In the genomic region with DNA sequence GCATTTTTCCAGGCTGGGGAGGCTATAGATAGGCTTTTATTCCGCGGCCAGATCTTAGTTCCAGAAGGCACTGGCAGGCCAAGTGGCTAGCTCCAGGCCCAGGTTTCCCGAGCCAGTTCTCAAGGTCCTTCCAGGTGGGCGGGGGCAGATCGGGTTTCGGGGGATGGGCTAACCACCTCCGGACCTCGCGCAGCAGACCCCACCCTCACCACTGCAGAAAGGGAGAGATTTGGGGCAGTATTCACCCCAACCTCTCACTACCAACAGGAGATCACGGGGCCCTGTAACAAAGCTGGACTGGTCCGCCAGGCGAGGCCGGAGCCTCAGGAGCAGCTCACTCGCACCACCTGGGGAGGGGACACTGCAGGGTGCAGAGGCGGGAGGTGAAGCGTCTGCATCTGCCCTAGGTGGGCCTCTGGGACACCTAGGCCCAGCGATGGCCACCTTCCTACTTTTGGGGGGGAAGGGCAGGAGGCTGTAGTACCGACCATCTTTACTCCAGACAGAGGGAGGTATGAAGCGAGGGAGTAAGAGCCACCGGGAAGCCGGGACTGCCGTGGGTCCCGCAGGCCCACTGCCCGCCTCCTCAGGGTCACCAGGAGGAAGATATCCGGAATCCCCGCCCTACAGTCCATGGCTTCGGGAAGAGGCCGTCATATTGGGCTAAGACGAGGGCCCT, we compare ENCODE assay signal across 7 mouse cellular contexts. TPM values are rescaled to one million over a fixed set of nuclear protein-coding genes. Genes with fewer than 3 reads are reported as not detected.
DNase-seq lines count a peak whose midpoint lies in the region; ATAC-seq and TF ChIP-seq lines count a peak whose summit lies in the region.

No protein-coding gene starts in this region.

- TF ChIP-seq CTCF in cerebellum, adult 2 months (IDR thresholded peaks at IDR 0.05; ENCODE audit: borderline replicate concordance, insufficient read depth, low read depth, low read length) = no peak
- TF ChIP-seq CTCF in forebrain, postnatal 0 days (IDR thresholded peaks at IDR 0.05; ENCODE audit: low read depth) = peak; percentile 17

- peak overlapping the region; percentile 89 for H3K27ac ChIP-seq in cerebellum, adult 2 months (ENCODE audit: insufficient read depth, low read length)
- H3K27ac ChIP-seq in forebrain, postnatal 0 days (ENCODE audit: low read depth, low read length) = peak overlapping the region; percentile 92

- H3K4me3 ChIP-seq in cerebellum, adult 2 months (replicated peaks; ENCODE audit: insufficient read depth, low read depth, low read length) = peak overlapping the region; percentile 82
- H3K4me3 ChIP-seq in forebrain, postnatal 0 days (ENCODE audit: low read depth, low read length) = peak overlapping the region; percentile 95

- peak overlapping the region; percentile 97 for H3K9ac ChIP-seq in forebrain, postnatal 0 days

- TF ChIP-seq POLR2A in cerebellum, adult 2 months (IDR thresholded peaks at IDR 0.05; ENCODE audit: borderline replicate concordance, insufficient read depth, low read length) = no peak

- H3K4me2 ChIP-seq in forebrain, postnatal 0 days (ENCODE audit: low read depth) = peak overlapping the region; percentile 83

- intact Hi-C loops in left cerebral cortex, postnatal 10 days (cut with DNase I) = loop anchor here (5.0 to 10.0 kb wide), 2 partner anchors 98 to 275 kb away; partner anchors contain the start of gene Ppp2ca

- ATAC-seq in forebrain, postnatal 0 days = no peak; the same call in 1 of the 2 replicates
- peak; percentile 3 to 15; a peak in 2 of 4 replicates for ATAC-seq in hematopoietic stem cell, adult 5-6 weeks (replicated peaks in 1 of 2; ENCODE audit: insufficient read depth in 1 of 2, low FRiP score in 2 of 2, low TSS enrichment in 1 of 2, low read depth in 1 of 2, poor library complexity in 2 of 2, severe bottlenecking in 2 of 2)
- peak; percentile 17 for ATAC-seq in megakaryocyte, adult 5-6 weeks (ENCODE audit: poor library complexity, severe bottlenecking)

- H3K9me3 ChIP-seq in forebrain, postnatal 0 days (ENCODE audit: low read length) = no peaks in the 10 kb centered on the region

- no peaks in the 10 kb centered on the region for H3K27me3 ChIP-seq in cerebellum, adult 2 months (ENCODE audit: control insufficient read depth, insufficient read depth, low read length)
- H3K27me3 ChIP-seq in forebrain, postnatal 0 days (ENCODE audit: insufficient read depth, low read length) = no peaks in the 10 kb centered on the region

- H3K4me1 ChIP-seq in cerebellum, adult 2 months (ENCODE audit: control insufficient read depth, insufficient read depth, low read length) = peaks cover 6% of the 10 kb centered on the region; the same call in 1 of the 2 replicates
- H3K4me1 ChIP-seq in forebrain, postnatal 0 days (ENCODE audit: insufficient read depth) = peaks cover 21% of the 10 kb centered on the region

- DNase-seq in R1 (ENCODE audit: low read depth, low spot score) = peak; percentile 90
- peak; percentile 63 to 69 for DNase-seq in cerebellum, adult 2 months
- DNase-seq in forebrain, postnatal 0 days = no peak
- peak; percentile 12 to 72 for DNase-seq in left cerebral cortex, postnatal 10 days (ENCODE audit: extremely low spot score in 1 of 2, low spot score in 2 of 2)
- peak; percentile 89 for DNase-seq in skeletal muscle tissue, adult 2 months (ENCODE audit: low read depth, low spot score)

- WGBS in cerebellum, adult 2 months = under 1% methylated on average over 29 of the region's 29 CpGs
- WGBS in forebrain, postnatal 0 days = 2% methylated on average over 29 of the region's 29 CpGs

- H3K36me3 ChIP-seq in forebrain, postnatal 0 days (ENCODE audit: insufficient read depth) = peaks cover 30% of the 10 kb centered on the region

RNA-seq across cellular contexts. Expression of gene Ube2b, which starts 0.8 kb away (rescaled TPM):
- polyA plus RNA-seq in cerebellum, adult 2 months (2012; rRNA removed) = 162 and 170 TPM in 2 replicates
- 148 and 162 TPM in 2 replicates for total RNA-seq in forebrain, postnatal 0 days (2014; rRNA removed)
- 244 and 249 TPM in 2 replicates for polyA plus RNA-seq in forebrain, postnatal 0 days (2015; fragmentation: Nextera tagmentation; extraction: Ambion mirVana)
- 136 and 151 TPM in 2 replicates for total RNA-seq in hematopoietic stem cell, adult 5-6 weeks (2017)
- 100 to 1,000 TPM; 158 to 169 TPM for total RNA-seq in left cerebral cortex, postnatal 10 days (2021)
- 110 and 123 TPM in 2 replicates for total RNA-seq in megakaryocyte, adult 5-6 weeks (2015)
- total RNA-seq in megakaryocyte, adult 5-6 weeks (2017) = 86.9 and 99.1 TPM in 2 replicates

RNA-seq across cellular contexts. Expression of gene Cdkl3, which starts 4.3 kb away (rescaled TPM):
- polyA plus RNA-seq in cerebellum, adult 2 months (2012; rRNA removed) = 12.7 and 14.5 TPM in 2 replicates
- 33.2 and 35.5 TPM in 2 replicates for total RNA-seq in forebrain, postnatal 0 days (2014; rRNA removed)
- 40.4 and 45.1 TPM in 2 replicates for polyA plus RNA-seq in forebrain, postnatal 0 days (2015; fragmentation: Nextera tagmentation; extraction: Ambion mirVana)
- 7.8 and 12.5 TPM in 2 replicates for total RNA-seq in hematopoietic stem cell, adult 5-6 weeks (2017)
- total RNA-seq in left cerebral cortex, postnatal 10 days (2021) = 10 to 100 TPM; 20.4 to 20.7 TPM
- total RNA-seq in megakaryocyte, adult 5-6 weeks (2015) = 1.7 and 2.3 TPM in 2 replicates
- 2.7 and 10.0 TPM in 2 replicates for total RNA-seq in megakaryocyte, adult 5-6 weeks (2017)

RNA-seq across cellular contexts. Expression of gene Cdkn2aipnl, which starts 32.3 kb away (rescaled TPM):
- 41.0 and 41.8 TPM in 2 replicates for polyA plus RNA-seq in cerebellum, adult 2 months (2012; rRNA removed)
- 95.5 and 107 TPM in 2 replicates for total RNA-seq in forebrain, postnatal 0 days (2014; rRNA removed)
- 121 and 133 TPM in 2 replicates for polyA plus RNA-seq in forebrain, postnatal 0 days (2015; fragmentation: Nextera tagmentation; extraction: Ambion mirVana)
- total RNA-seq in hematopoietic stem cell, adult 5-6 weeks (2017) = 47.6 and 63.6 TPM in 2 replicates
- 10 to 100 TPM; 40.9 to 41.6 TPM for total RNA-seq in left cerebral cortex, postnatal 10 days (2021)
- total RNA-seq in megakaryocyte, adult 5-6 weeks (2015) = 66.6 and 70.7 TPM in 2 replicates
- total RNA-seq in megakaryocyte, adult 5-6 weeks (2017) = 40.5 and 41.5 TPM in 2 replicates
